Mouse (Mus musculus) T-helper 2 cell (primary cell): ENCODE measurements around the gene Skap1.

ENCODE experiments used
- in situ Hi-C: fragments of 300-600 bp; cut with MboI, MseI; formaldehyde crosslinking; loops from one replicate; pipeline ENCODE4 v1.15.1; 2025; ENCODE audit warnings: high pct_unique_total_duplicates

Skap1 gene

GRCm38 (mm10) chr11:96463986-96464715 lies at the start of gene Skap1:
TSS of gene Skap1 (plus strand) at chr11:96464593.
- in situ Hi-C loops, result no loop called here

DNA sequence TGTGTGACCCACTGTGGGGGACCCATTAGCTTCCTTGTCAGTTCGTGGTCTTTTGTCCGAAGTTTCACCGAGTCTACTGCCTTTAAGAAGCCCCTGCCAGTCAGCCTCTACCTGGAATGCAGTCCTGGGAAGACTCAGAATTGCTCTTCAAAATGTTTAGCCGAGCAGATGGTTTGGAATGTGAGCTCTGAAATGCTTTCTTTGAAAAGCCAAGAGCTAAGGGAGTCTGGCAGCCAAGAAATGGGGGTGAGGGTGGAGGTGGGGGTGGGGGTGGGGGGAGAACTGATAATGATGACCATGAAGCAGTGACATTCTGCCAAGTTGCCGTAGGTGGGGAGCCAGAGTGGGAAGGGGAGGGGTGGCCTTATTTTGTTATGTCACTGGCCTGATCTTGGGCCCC lies 43.3 kb upstream of the Skap1 start:
- in situ Hi-C loops, result no loop called here

DNA sequence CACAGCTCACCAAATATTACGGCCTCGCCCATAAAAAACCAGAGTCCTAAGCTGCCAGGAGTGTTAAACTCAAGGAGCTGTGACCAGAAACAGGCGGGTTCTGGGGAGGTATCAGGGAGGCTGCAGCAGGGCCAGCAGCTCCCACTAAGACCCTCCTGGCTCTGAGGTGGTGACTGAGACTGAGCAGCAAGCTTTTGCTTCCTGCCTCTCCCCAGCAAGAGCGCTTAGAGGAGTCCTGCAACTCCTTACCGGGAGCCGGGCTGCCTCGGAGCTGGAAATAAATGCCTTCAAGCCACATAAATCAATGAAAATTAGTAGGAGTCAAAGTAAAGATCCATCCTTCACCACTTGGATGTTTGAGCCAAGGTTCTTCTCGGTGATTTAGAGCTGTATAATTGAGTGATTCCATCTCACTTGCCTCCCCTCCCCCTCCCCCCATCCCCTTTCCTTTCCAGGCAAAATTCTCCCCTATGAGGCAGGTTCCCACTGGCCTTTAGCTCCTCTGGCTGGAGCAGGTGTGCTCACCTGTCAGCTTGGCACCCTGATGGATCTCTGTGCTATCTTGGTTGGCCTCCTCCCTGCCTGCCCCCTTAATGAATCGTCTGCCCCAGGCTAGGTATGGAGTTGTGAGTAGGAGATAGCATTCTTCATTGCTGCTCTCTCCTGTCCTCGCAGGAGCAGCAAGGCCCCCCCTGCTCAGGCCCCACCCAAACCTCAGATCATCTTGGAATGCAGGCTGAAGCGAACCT lies 42.7 kb upstream of the Skap1 start:
- in situ Hi-C loops, result no loop called here

DNA sequence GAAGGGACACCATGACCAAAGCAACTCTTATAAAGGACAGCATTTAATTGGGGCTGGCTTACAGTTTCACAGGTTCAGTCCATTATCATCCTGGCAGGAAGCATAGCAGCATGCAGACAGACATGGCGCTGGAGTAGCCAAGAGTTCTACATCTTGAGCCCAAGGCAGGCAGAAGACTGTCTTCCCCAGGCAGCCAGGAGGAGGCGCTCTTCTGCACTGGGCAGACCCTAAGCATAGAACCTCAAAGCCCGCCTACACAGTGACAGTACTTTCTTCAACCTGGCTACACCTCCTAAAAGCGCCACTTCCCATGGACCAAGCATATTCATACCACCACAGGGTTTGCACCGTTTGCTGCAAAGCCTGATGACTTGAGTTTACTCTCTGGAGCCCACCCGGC lies 39.2 kb upstream of the Skap1 start:
- in situ Hi-C loops, result no loop called here

DNA sequence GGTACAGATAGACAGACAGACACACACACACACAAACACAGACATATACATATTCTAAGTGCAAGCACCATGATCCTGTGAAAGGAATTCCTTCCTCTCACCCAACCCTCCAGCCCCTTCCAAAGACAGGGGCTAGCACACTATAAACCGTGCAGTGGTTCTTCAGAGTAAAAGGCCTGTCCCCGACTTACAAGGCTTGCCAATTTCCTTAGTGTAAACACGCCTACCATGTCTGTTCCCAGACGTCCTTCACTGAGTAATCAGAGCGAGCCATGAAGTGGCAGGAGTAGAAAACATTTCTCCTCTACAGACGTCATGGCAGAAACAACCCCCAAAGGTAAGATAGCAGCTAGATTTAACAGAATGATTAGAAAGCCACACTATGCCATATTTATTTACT lies 38.2 kb upstream of the Skap1 start:
- in situ Hi-C loops, result no loop called here

GRCm38 (mm10) chr11:96426805-96427204 lies 37.6 kb upstream of the Skap1 start:
- in situ Hi-C loops, result no loop called here

DNA sequence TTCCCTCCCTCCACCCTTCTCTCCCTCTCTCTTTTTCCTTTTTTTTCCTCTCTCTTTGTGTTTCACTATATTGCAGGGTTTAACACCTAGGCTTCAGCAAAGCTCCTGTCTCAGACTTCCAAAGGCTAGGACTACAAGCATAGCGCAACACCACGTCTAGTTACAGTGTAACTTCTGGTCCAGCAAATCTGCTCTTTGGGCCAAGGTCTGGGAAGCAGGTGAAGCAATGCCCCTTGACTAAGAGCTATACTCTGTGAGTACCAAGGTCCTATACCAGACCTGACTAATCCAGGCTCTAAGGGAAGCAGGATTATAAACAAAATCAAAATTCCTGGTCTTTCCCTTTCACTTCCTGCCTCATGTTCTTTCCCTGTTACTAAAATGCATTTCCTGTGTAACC lies 35.3 kb upstream of the Skap1 start:
- in situ Hi-C loops, result no loop called here

DNA sequence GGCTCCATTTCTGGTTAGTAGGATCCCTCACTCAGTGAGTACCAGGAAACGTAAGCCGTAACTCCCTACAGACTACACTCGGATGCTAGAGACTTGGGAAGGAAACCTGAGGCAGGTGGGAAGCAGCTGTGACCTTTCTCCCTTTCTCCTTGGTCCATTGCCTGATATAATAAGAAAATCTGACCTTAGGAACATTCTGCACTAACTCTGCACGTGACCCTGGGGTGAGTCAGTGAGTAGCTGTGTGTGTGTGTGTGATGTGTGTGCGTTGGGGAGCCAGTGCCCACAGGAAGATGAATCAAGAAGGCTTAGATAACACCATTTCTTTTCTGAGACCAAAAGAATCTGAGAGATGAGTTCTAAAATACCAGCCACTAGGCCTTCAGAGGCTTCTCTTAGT lies 34.5 kb upstream of the Skap1 start:
- in situ Hi-C loops, result loop anchor here (5.0 kb wide), 1 partner anchor 122 kb away; no protein-coding TSS in a partner anchor

DNA sequence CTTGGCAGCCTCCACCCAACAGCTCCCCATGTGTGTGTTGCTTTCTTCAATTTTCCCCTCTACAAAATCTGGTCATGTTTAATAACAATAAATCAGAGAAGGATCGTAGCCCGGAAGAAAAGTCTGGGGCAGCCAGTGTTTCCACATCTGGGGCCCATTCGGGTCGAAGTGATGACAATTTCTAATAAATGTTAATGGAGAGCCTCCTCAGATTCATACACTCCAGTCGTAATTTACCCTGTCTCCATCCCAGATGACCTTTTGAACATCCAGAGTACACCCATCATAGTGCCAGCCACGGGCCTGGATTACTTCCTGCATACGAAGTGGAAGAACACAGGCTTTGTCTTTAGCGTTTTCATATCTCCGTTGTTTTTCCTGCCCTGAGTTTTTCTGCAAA lies 32.5 kb upstream of the Skap1 start:
- in situ Hi-C loops, result loop anchor here (5.0 kb wide), 1 partner anchor 120 kb away; no protein-coding TSS in a partner anchor

DNA sequence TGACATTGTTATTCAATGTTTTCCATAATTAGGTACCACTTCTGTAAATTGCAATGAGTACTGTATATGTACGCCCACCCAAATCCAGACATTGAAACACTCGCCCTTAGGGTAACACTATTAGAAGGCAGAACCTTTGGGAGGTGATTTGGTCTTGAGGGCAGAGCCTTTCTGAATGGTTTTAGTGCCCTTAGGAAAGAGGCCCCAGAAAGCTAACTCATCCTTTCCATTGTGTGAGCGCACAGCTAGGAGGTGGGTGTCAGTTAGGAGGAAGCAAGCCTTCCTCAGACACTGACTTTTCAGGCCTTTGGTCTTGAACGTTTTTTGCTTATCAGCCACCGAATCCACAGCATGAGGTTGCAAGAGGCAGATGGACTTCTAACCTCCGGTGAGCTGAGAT lies 29.5 kb upstream of the Skap1 start:
- in situ Hi-C loops, result loop anchor here (5.0 kb wide), 1 partner anchor 117 kb away; no protein-coding TSS in a partner anchor

DNA sequence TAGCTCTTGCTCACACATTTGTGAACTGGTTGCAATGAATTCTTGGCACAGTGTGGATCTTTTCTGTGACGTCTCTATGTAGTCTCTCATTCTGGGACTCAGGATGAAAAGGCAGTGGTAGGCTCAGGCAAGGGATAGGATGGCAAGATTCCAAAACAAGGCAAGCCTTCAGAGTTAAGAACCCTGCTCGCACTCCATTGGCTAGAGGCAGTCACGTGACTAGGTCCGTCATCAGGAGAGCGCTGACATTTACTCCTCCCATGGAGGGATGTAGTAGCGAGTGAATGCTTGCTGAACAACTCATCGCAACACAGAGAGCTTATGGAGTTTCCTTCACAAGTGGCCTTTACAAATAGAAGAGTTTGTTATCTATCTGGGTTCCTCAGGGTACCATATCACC lies 27.9 kb upstream of the Skap1 start:
- in situ Hi-C loops, result no loop called here

GRCm38 (mm10) chr11:96438787-96439186 lies 25.6 kb upstream of the Skap1 start:
- in situ Hi-C loops, result no loop called here

GRCm38 (mm10) chr11:96441546-96442185 lies 22.7 kb upstream of the Skap1 start:
- in situ Hi-C loops, result no loop called here

- in situ Hi-C loops, result no loop called here
Measured at GRCm38 (mm10) chr11:96442468-96442867, 21.9 kb upstream of the Skap1 start.

- in situ Hi-C loops, result no loop called here
Measured at GRCm38 (mm10) chr11:96447931-96448330, 16.5 kb upstream of the Skap1 start.

DNA sequence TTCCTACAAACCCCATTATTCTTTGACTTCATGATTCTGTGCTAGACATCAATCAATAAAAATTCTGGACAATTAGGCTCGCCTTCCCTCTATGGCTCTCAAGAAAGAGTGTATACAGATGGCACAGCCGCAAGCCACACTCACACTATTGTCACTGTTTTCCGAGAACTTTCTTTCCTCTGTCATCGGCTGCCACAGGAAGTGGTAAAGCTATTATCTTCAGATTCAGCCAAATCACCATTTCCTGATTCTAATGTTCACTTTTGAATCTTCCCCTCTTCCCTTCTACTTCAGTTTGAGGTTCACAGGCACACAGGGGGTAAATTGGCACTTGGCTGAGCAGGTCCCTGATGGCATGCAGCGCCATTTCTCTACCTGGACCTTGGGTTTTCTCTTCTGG lies 9.3 kb upstream of the Skap1 start:
- in situ Hi-C loops, result no loop called here

DNA sequence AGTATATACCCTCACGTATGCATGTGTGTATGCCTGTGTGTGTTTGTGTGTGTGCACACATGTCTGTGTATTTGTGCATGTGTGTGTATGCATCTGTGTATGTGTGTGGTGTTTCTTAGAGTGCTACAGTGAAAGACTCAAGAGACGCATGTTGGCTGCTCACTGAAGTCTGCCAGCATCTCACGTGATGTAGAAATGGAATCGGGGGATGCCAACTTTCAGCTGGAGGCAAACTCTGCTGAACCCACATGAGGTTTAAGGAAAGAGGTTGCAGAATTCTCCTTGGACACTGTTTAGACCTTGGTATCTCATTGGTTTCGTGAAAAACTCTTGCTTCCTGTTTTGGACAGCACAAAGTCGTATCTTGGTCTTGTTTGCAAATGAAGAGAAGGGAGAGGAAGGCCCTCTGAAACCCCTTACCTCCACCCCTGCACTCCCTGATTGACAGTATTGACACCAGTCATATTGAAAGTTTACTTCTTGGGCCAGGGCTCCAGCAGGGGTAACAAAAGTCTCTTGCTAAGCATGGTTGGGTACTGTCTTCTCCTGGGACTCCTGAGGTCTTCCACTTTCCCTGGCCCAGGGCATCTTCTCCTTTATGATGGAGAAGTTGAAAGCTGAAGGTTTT lies 8.6 kb upstream of the Skap1 start:
- in situ Hi-C loops, result no loop called here

DNA sequence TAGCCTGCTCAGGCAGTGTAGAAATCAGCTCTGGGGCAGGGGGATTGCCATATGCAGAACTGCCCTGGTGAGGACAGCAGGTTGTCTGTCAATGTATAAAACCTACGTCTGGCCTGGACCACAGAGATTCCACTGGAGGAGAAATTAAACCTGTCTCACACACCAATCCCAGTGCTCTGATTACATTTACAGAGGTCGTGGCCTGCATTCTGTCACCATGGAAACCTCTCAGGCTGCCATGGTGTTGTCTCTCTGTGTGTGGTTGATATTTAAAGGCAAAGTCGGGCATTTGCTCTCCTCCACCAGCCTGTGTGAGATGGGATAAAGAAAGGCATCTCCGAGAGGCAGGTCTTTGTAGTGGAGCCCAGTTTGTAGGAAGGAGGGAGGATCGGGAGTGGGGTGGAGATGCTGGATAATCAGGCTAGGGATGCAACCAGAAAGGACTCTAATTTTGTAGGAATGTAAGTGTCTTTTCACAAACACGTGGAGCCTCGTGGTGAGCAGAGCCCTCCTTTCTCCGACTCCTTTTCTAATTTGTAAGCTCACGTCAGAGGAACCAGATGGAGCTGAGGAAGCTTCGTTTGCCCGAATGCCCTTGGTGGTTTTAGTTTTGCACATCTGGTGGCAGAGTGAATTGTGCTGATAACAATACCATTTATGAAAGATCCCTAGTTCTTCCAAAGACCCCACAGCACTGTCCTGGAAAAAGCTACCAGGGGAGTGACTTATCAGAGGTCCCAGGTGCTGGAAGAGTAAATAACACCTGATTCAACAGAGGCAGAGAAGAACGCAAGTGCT lies 7.7 kb upstream of the Skap1 start:
- in situ Hi-C loops, result no loop called here

GRCm38 (mm10) chr11:96461766-96462165 lies 2.6 kb upstream of the Skap1 start:
- in situ Hi-C loops, result no loop called here

GRCm38 (mm10) chr11:96462191-96462752 lies 2.1 kb upstream of the Skap1 start:
- in situ Hi-C loops, result no loop called here

GRCm38 (mm10) chr11:96464716-96465060 lies 295 bp downstream of the Skap1 start:
- in situ Hi-C loops, result no loop called here
